Mouse (Mus musculus): Measurements from ENCODE around the gene Trappc3. TPM values are rescaled to one million over a fixed set of nuclear protein-coding genes. Genes with fewer than 3 reads are reported as not detected.

Gene Trappc3
- 103 TPM for polyA plus RNA-seq (2017; shearing (Covaris generic))

DNA sequence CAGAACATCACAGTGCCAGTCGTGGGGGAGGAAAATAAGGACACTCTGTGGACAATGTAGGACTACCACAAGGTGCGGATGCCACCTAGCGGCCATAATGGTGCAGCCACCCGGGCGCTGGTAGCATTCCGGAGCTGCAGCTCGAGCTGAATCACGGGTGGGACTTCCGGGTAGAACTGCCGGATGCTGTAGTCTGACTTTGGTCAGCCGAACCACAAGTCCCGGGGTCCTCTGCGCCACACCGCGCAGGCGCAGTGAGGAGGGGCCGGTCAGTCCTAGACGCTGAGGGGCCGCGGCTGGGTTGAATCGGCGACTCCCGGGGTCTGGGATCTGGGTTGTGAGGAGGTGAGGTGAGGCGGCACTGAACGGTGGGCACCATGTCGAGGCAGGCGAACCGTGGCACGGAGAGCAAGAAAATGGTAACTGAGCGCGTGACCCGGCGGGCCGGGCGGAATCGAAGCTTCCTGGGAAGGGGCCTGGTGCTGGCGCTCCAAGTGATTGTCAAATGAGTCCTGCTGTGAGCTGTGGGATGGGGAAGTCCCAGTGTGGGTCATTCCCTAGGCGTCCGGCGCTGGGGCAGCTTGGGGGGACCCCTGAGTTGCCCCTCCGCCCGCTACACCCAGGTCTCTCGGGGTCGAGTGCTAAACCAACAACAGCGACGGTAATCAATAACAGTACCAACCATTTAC is at the start of gene Trappc3:
Gene Trappc3, plus strand, starts transcription at position 207 of the 689 bp plus-strand sequence.

DNA sequence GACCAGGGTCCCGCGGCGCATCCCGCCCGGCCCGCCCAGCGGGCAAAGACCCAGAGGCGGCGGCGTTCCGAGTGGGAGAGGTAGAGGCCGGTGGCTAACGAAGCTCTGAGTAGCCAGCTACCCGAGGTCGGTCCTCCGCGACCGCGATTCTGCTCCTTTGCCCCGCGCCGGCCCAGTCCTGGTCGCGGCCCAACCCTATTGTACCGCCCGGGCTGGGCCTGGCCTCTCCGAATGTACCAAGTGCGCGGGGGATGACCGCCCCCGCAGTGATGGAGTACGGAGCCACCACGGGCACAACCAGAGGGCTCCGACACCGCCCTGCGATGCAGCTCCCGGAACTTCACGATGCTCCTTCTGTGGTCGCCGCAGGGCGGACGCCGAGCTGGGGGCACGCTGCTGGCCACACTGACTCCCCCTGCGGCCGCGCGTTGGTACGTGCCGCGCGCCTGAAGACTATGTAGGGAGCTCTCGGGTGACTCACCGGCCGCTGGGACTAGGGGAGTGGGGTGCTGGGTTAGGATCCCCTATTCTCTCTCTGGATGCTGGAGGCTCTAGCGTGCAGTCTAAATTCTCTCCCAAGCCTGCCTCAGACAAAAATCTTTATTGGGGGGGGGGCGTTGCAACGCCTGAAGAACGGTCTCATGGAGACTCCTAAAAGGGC is 5.9 kb upstream of the Trappc3 start, which contains the start of gene Map7d1:
Gene Map7d1, minus strand, starts transcription at position 213 of the 661 bp plus-strand sequence.

DNA sequence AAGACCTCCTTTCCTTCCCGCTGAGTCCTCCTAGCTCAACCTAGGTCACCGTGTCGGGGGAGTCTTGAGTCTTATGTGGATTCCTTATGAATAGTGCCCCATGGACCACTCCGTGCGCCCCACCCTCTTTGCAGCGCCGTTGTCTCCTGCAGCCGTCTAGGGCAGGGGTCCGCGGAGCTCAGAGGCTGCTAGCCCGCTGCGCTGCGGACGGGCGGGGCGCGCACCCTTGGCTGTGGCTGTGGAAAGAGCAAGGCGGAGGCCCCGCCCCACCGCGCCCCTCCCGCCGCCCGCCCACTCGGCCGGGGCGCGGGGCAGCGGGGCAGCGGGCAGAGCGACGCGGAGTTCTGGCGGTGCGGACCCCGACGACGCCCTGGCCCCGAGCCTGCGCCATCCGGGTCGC is 24.4 kb downstream of the Trappc3 start, which contains the start of gene Col8a2:
Gene Col8a2, plus strand, starts transcription at position 302 of the 400 bp plus-strand sequence.

DNA sequence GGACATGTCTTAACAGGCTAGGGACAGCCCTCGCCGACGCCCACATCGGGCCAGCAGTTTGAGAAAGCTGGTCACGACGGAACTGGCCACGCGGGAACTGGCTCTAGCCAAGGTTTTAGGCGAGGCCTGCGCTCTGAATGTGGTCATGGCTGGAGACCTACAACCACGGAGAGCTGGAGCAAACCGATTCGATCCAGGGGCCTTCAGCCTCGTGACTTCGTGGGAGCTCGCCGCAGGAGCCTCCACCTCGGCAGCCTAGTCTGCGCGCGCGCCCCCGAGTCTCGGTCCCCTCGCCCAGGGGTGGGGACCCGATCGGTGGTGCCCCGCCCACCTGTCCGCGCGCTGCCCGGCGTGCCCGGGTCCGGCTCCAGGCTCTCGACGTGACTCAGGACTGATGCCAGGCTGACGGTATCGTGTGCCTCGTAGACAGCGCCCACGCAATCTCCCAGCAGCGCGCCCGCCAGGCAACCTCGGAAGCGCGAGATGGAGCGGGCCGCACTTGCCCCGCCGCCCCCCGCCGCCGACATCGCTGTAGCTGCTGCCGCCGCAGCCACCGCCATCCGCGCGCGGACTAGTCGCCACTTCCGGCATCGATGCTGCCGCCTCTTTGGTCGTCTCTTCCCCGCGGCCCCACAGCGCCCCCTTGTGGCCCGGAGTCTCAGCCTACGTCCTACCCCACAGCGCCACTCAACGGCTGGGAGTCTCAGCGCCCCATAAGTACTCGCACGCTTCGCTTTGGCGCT is 59.2 kb downstream of the Trappc3 start, which contains the start of gene Adprhl2:
Gene Adprhl2, minus strand, starts transcription at position 593 of the 743 bp plus-strand sequence.

DNA sequence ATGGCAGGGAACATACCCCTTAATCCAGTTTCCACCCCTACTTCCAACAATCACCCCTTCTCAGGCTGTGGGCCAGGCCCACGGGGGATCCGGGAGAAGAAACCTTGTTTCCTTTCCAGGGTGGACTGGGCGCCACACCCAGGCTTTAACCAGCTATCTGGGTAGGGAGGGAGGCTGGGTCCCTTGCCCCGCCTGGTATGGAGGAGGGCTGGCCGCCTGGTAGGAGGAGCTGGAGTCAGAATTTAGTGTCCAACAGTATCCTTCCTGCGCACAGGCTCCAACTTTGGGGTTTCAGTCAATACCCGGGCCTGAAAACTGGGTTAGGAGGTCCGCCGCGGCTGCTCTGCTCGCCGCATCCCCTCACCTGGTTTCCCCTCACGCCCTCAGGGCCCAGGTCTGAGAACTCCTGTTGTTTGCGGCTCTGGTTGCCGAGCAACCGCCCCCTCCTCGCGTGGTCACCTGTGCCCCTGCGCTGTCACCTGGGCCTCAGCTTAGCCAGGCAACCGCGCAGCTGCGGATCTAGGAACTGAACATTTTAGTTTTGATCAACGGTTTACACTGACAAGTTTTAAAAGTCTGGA is 63.2 kb downstream of the Trappc3 start, which contains the start of gene Tekt2:
Gene Tekt2, minus strand, starts transcription at position 408 of the 581 bp plus-strand sequence.

Other genes starting within 250 kb of the Trappc3 start
- gene Csf3r, start 237.8 kb upstream of the Trappc3 start, polyA plus RNA-seq (2017; shearing (Covaris generic)), result 0.31 TPM
- 111 TPM for gene Mrps15, start 215.4 kb upstream of the Trappc3 start, polyA plus RNA-seq (2017; shearing (Covaris generic))
- 0.16 TPM for gene Oscp1, start 203.8 kb upstream of the Trappc3 start, polyA plus RNA-seq (2017; shearing (Covaris generic))
- 60.2 TPM for gene Lsm10, start 165.7 kb upstream of the Trappc3 start, polyA plus RNA-seq (2017; shearing (Covaris generic))
- 54.4 TPM for gene Stk40, start 158.4 kb upstream of the Trappc3 start, polyA plus RNA-seq (2017; shearing (Covaris generic))
- 51.3 TPM for gene Eva1b, start 114.6 kb upstream of the Trappc3 start, polyA plus RNA-seq (2017; shearing (Covaris generic))
- 1.6 TPM for gene Sh3d21, start 98.8 kb upstream of the Trappc3 start, polyA plus RNA-seq (2017; shearing (Covaris generic))
- gene Thrap3, start 59.6 kb upstream of the Trappc3 start, polyA plus RNA-seq (2017; shearing (Covaris generic)), result 232 TPM
- 56.9 TPM for gene Map7d1, start 6.0 kb upstream of the Trappc3 start, polyA plus RNA-seq (2017; shearing (Covaris generic))
- not detected for gene Col8a2, start 24.5 kb downstream of the Trappc3 start, polyA plus RNA-seq (2017; shearing (Covaris generic))
- gene Adprhl2, start 59.4 kb downstream of the Trappc3 start, polyA plus RNA-seq (2017; shearing (Covaris generic)), result 79.9 TPM
- gene Tekt2, start 63.4 kb downstream of the Trappc3 start, polyA plus RNA-seq (2017; shearing (Covaris generic)), result not detected
- gene Ago3, start 167.2 kb downstream of the Trappc3 start, polyA plus RNA-seq (2017; shearing (Covaris generic)), result 25.2 TPM
- 6.3 TPM for gene Ago1, start 206.3 kb downstream of the Trappc3 start, polyA plus RNA-seq (2017; shearing (Covaris generic))

Data from CD4-positive, CD25-positive, alpha-beta regulatory T cell (primary cell).